Mouse (Mus musculus) brain, embryonic 14.5 days (tissue): ENCODE data around the gene Ccl27a.
"Not testable (repeated sequence)": the region's sequence is repeated elsewhere in the genome, so short reads cannot be mapped to it uniquely, and the experiment has no call there.

ENCODE experiments used
- CTCF ChIP-seq: fragments of 200-500 bp; IDR thresholded peaks from 2 replicates; pipeline ENCODE4 v1.5.1; 2012; ENCODE audit warnings: inconsistent platforms, mild to moderate bottlenecking, moderate library complexity, borderline replicate concordance; ENCODE audit not compliant: insufficient read depth, insufficient read length; ENCODE audit errors: extremely low read depth
- POLR2A ChIP-seq: fragments of 200-500 bp; IDR thresholded peaks from 2 replicates; pipeline ENCODE4 v1.6.1; 2012; ENCODE audit warnings: mild to moderate bottlenecking, inconsistent platforms, borderline replicate concordance; ENCODE audit not compliant: poor library complexity, insufficient read depth, insufficient read length, severe bottlenecking; ENCODE audit errors: extremely low read depth

DNA sequence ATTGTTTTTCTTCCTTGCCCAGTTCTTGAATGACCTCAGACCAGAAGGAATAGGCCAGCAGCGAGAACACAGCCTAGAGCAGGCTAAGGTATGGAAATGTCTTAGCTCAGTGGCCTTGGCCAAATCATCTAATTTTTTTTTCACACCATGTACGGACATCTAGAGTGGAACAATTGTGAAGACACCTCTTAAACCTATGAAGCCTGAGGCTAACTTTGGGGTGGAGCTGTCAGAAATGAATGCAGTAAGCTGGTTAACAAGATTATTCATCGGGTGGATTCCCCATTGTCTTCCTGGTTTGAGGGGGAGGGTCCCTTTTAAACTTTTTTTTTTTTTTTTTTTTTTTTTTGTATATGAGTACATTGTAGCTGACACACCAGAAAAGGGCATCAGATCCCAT is 459 bp upstream of the Ccl27a start:
- not testable (repeated sequence) for TF ChIP-seq CTCF, POLR2A
